Comparison of ENCODE assay signal across 24 mouse cellular contexts in genomic region chr14:111738943-111739342, GRCm38 (mm10).
DNase-seq lines count a peak whose midpoint lies in the region; ATAC-seq lines count a peak whose summit lies in the region.
"Had no signal": no experiment of that assay in that cellular context is flagged by ENCODE, and none has a peak within 500 bp of the region (broad histone marks: within the 10 kb centered on the region; RNA-seq: fewer than 3 reads in every experiment).

No protein-coding gene starts in this region.

- H3K4me1 ChIP-seq in forebrain, embryonic 12.5 days, result peaks cover 4% of the 10 kb centered on the region
- H3K4me1 ChIP-seq in forebrain, embryonic 16.5 days (replicated peaks; ENCODE audit: control insufficient read depth, insufficient read depth, low read length), result peaks cover 5% of the 10 kb centered on the region; the same call in 1 of the 2 replicates
- no peaks in the 10 kb centered on the region for H3K4me1 ChIP-seq in midbrain, embryonic 14.5 days (ENCODE audit: control insufficient read depth, insufficient read depth, low read length)
- no peaks in the 10 kb centered on the region for H3K4me1 ChIP-seq in midbrain, embryonic 10.5 days
- 0 out of 2 replicates have a peak, but pooled peaks cover 5% of the 10 kb centered on the region for H3K4me1 ChIP-seq in forebrain, embryonic 15.5 days
- no peaks in the 10 kb centered on the region for H3K4me1 ChIP-seq in hindbrain, embryonic 15.5 days (replicated peaks)
- H3K4me1 ChIP-seq: limb, embryonic 13.5 days; lung, embryonic 15.5 days had no signal

- H3K9ac ChIP-seq in forebrain, embryonic 12.5 days, result no peak overlapping the region
- H3K9ac ChIP-seq in forebrain, embryonic 16.5 days (replicated peaks; ENCODE audit: low read depth, low read length), result no peak overlapping the region
- H3K9ac ChIP-seq in midbrain, embryonic 14.5 days (replicated peaks; ENCODE audit: low read length), result no peak overlapping the region
- H3K9ac ChIP-seq in forebrain, embryonic 15.5 days (replicated peaks), result no peak overlapping the region
- H3K9ac ChIP-seq in hindbrain, embryonic 15.5 days, result no peak overlapping the region
- H3K9ac ChIP-seq: limb, embryonic 13.5 days; lung, embryonic 15.5 days had no signal

- no peak overlapping the region for H3K4me2 ChIP-seq in forebrain, embryonic 12.5 days
- no peak overlapping the region for H3K4me2 ChIP-seq in forebrain, embryonic 16.5 days (ENCODE audit: low read length)
- no peak overlapping the region for H3K4me2 ChIP-seq in midbrain, embryonic 14.5 days (ENCODE audit: low read length)
- no peak overlapping the region for H3K4me2 ChIP-seq in forebrain, embryonic 15.5 days (replicated peaks)
- no peak overlapping the region for H3K4me2 ChIP-seq in hindbrain, embryonic 15.5 days
- H3K4me2 ChIP-seq: limb, embryonic 13.5 days; liver, embryonic 11.5 days; lung, embryonic 15.5 days had no signal

- peak; percentile 77 for ATAC-seq in forebrain, embryonic 12.5 days (ENCODE audit: low FRiP score)
- no peak for ATAC-seq in forebrain, embryonic 16.5 days
- ATAC-seq in midbrain, embryonic 14.5 days (ENCODE audit: low FRiP score, low TSS enrichment), result no peak
- 0 out of 2 replicates have a peak, but pooled peaks have one; percentile 57 for ATAC-seq in forebrain, embryonic 15.5 days (replicated peaks)
- 0 out of 2 replicates have a peak, but pooled peaks have one; percentile 38 for ATAC-seq in hindbrain, embryonic 15.5 days (ENCODE audit: low FRiP score, low read depth)
- ATAC-seq: intestine, postnatal 0 days had no signal

- H3K36me3 ChIP-seq in forebrain, embryonic 12.5 days (replicated peaks), result no peaks in the 10 kb centered on the region
- H3K36me3 ChIP-seq in forebrain, embryonic 16.5 days (ENCODE audit: control insufficient read depth, insufficient read depth), result no peaks in the 10 kb centered on the region
- H3K36me3 ChIP-seq in midbrain, embryonic 14.5 days (ENCODE audit: control insufficient read depth, insufficient read depth, low read length), result no peaks in the 10 kb centered on the region
- H3K36me3 ChIP-seq in midbrain, embryonic 10.5 days, result no peaks in the 10 kb centered on the region
- no peaks in the 10 kb centered on the region for H3K36me3 ChIP-seq in forebrain, embryonic 15.5 days
- no peaks in the 10 kb centered on the region for H3K36me3 ChIP-seq in hindbrain, embryonic 15.5 days
- H3K36me3 ChIP-seq: G1E; limb, embryonic 13.5 days; lung, embryonic 15.5 days had no signal

- 13% methylated on average over 5 of the region's 5 CpGs for WGBS in forebrain, embryonic 12.5 days
- 17% methylated on average over 5 of the region's 5 CpGs for WGBS in forebrain, embryonic 16.5 days
- 39% methylated on average over 5 of the region's 5 CpGs for WGBS in midbrain, embryonic 14.5 days
- WGBS in midbrain, embryonic 10.5 days, result 49% methylated on average over 5 of the region's 5 CpGs
- 8% methylated on average over 5 of the region's 5 CpGs for WGBS in forebrain, embryonic 15.5 days
- WGBS in hindbrain, embryonic 15.5 days, result 27% methylated on average over 5 of the region's 5 CpGs

- peak; percentile 7 for DNase-seq in midbrain, embryonic 14.5 days
- no peak for DNase-seq in midbrain, embryonic 10.5 days (ENCODE audit: low spot score)
- DNase-seq in kidney, postnatal 4 days, result no peak
- DNase-seq in thymus, postnatal 36 days, result no peak
- DNase-seq: adrenal gland, postnatal 10 days; cerebellum, adult 11 months; cerebellum, adult 9-10 months; cerebellum, postnatal 36 days; gastrocnemius, postnatal 10 days; heart, postnatal 14 days; kidney, postnatal 14 days; right cerebral cortex, adult 18-20 months; spleen, adult 18-20 months; thymus, postnatal 14 days had no signal

- H3K27ac ChIP-seq in forebrain, embryonic 12.5 days, result 0 out of 2 replicates have a peak overlapping the region, but pooled peaks have one; percentile 31
- H3K27ac ChIP-seq in forebrain, embryonic 16.5 days (ENCODE audit: low read length), result no peak overlapping the region
- H3K27ac ChIP-seq in midbrain, embryonic 14.5 days (replicated peaks; ENCODE audit: low read depth, low read length), result no peak overlapping the region
- H3K27ac ChIP-seq in midbrain, embryonic 10.5 days (replicated peaks), result no peak overlapping the region
- H3K27ac ChIP-seq in forebrain, embryonic 15.5 days (replicated peaks), result no peak overlapping the region
- H3K27ac ChIP-seq in hindbrain, embryonic 15.5 days (replicated peaks), result no peak overlapping the region
- H3K27ac ChIP-seq: limb, embryonic 13.5 days; lung, embryonic 15.5 days had no signal

- H3K9me3 ChIP-seq in forebrain, embryonic 12.5 days, result no peaks in the 10 kb centered on the region
- no peaks in the 10 kb centered on the region for H3K9me3 ChIP-seq in forebrain, embryonic 16.5 days (ENCODE audit: control insufficient read depth, low read length)
- no peaks in the 10 kb centered on the region for H3K9me3 ChIP-seq in midbrain, embryonic 14.5 days (ENCODE audit: control insufficient read depth, low read length)
- H3K9me3 ChIP-seq in midbrain, embryonic 10.5 days (replicated peaks), result no peaks in the 10 kb centered on the region
- H3K9me3 ChIP-seq in forebrain, embryonic 15.5 days, result no peaks in the 10 kb centered on the region
- no peaks in the 10 kb centered on the region for H3K9me3 ChIP-seq in hindbrain, embryonic 15.5 days
- H3K9me3 ChIP-seq: G1E; limb, embryonic 13.5 days; lung, embryonic 15.5 days had no signal

- H3K27me3 ChIP-seq in forebrain, embryonic 12.5 days, result no peaks in the 10 kb centered on the region
- H3K27me3 ChIP-seq in forebrain, embryonic 16.5 days (replicated peaks; ENCODE audit: control insufficient read depth, insufficient read depth, low read length), result no peaks in the 10 kb centered on the region
- no peaks in the 10 kb centered on the region for H3K27me3 ChIP-seq in midbrain, embryonic 14.5 days (ENCODE audit: control insufficient read depth, insufficient read depth, low read length)
- H3K27me3 ChIP-seq in midbrain, embryonic 10.5 days (ENCODE audit: low read depth, poor library complexity, severe bottlenecking), result no peaks in the 10 kb centered on the region
- no peaks in the 10 kb centered on the region for H3K27me3 ChIP-seq in forebrain, embryonic 15.5 days
- no peaks in the 10 kb centered on the region for H3K27me3 ChIP-seq in hindbrain, embryonic 15.5 days
- H3K27me3 ChIP-seq: limb, embryonic 13.5 days; lung, embryonic 15.5 days had no signal

- no peak overlapping the region for H3K4me3 ChIP-seq in forebrain, embryonic 12.5 days (replicated peaks)
- H3K4me3 ChIP-seq in forebrain, embryonic 16.5 days (replicated peaks; ENCODE audit: low read length), result no peak overlapping the region
- no peak overlapping the region for H3K4me3 ChIP-seq in midbrain, embryonic 14.5 days (replicated peaks; ENCODE audit: low read depth, low read length)
- H3K4me3 ChIP-seq in midbrain, embryonic 10.5 days, result no peak overlapping the region
- H3K4me3 ChIP-seq in forebrain, embryonic 15.5 days, result no peak overlapping the region
- no peak overlapping the region for H3K4me3 ChIP-seq in hindbrain, embryonic 15.5 days
- H3K4me3 ChIP-seq: limb, embryonic 13.5 days; lung, embryonic 15.5 days; myocyte had no signal

Comparison
In these comparisons a context has a peak if more than half of its experiments do, and no peak if none do; other contexts are left out.
1. ATAC-seq: peak in forebrain, embryonic 12.5 days (single experiment), forebrain, embryonic 15.5 days (single experiment) and hindbrain, embryonic 15.5 days (single experiment); none in forebrain, embryonic 16.5 days (single experiment) and midbrain, embryonic 14.5 days (single experiment).